Comparison of ENCODE assay signal across 18 mouse cellular contexts in genomic region chr15:28740591-28740990, GRCm38 (mm10).
DNase-seq lines count a peak whose midpoint lies in the region; ATAC-seq and TF ChIP-seq lines count a peak whose summit lies in the region.
"Had no signal": no experiment of that assay in that cellular context is flagged by ENCODE, and none has a peak within 500 bp of the region (broad histone marks: within the 10 kb centered on the region; RNA-seq: fewer than 3 reads in every experiment).

No protein-coding gene starts in this region.

- DNase-seq in forebrain, postnatal 0 days: peak; percentile 57
- DNase-seq in forebrain, embryonic 10.5 days (ENCODE audit: extremely low spot score, low spot score): no peak
- peak; percentile 5 for DNase-seq in layer of hippocampus, adult 9-11 months
- DNase-seq in layer of hippocampus, postnatal 10 days (ENCODE audit: low spot score in 2 of 2): no peak
- DNase-seq in brain, embryonic 14.5 days (ENCODE audit: low read depth): peak; percentile 25
- DNase-seq in limb, embryonic 10.5 days (ENCODE audit: low spot score): no peak
- DNase-seq: adrenal gland, adult 2 months; adrenal gland, postnatal 10 days; adrenal gland, postnatal 25 days; cerebellum, adult 11-12 months; cerebellum, adult 2 months; cerebellum, adult 9-10 months; cerebellum, postnatal 10 days; cerebellum, postnatal 25 days had no signal

- 67% methylated on average over 2 of the region's 2 CpGs for WGBS in forebrain, embryonic 15.5 days
- 91% methylated on average over 2 of the region's 2 CpGs for WGBS in forebrain, embryonic 12.5 days
- WGBS in forebrain, postnatal 0 days: 54% methylated on average over 2 of the region's 2 CpGs
- 91% methylated on average over 2 of the region's 2 CpGs for WGBS in forebrain, embryonic 10.5 days
- 91% methylated on average over 2 of the region's 2 CpGs for WGBS in limb, embryonic 10.5 days

- H3K9me3 ChIP-seq in forebrain, embryonic 15.5 days: no peaks in the 10 kb centered on the region
- H3K9me3 ChIP-seq in forebrain, embryonic 12.5 days: no peaks in the 10 kb centered on the region
- H3K9me3 ChIP-seq in forebrain, postnatal 0 days (ENCODE audit: low read length): no peaks in the 10 kb centered on the region
- H3K9me3 ChIP-seq in forebrain, embryonic 10.5 days: no peaks in the 10 kb centered on the region
- no peaks in the 10 kb centered on the region for H3K9me3 ChIP-seq in limb, embryonic 10.5 days (replicated peaks)
- H3K9me3 ChIP-seq: embryonic facial prominence, embryonic 10.5 days; embryonic facial prominence, embryonic 12.5 days had no signal

- no peaks in the 10 kb centered on the region for H3K27me3 ChIP-seq in forebrain, embryonic 15.5 days
- H3K27me3 ChIP-seq in forebrain, embryonic 12.5 days: no peaks in the 10 kb centered on the region
- H3K27me3 ChIP-seq in forebrain, postnatal 0 days (ENCODE audit: insufficient read depth, low read length): no peaks in the 10 kb centered on the region
- no peaks in the 10 kb centered on the region for H3K27me3 ChIP-seq in forebrain, embryonic 10.5 days (ENCODE audit: poor library complexity, severe bottlenecking)
- no peaks in the 10 kb centered on the region for H3K27me3 ChIP-seq in limb, embryonic 10.5 days (ENCODE audit: low read depth, poor library complexity, severe bottlenecking)
- H3K27me3 ChIP-seq: embryonic facial prominence, embryonic 12.5 days had no signal

- no peak for TF ChIP-seq POLR2A in brain, embryonic 14.5 days (IDR thresholded peaks at IDR 0.05; ENCODE audit: borderline replicate concordance, extremely low read depth, insufficient read depth, insufficient read length, poor library complexity, severe bottlenecking)

- no peak for TF ChIP-seq CTCF in forebrain, postnatal 0 days (IDR thresholded peaks at IDR 0.05; ENCODE audit: low read depth)
- no peak for TF ChIP-seq CTCF in brain, embryonic 14.5 days (IDR thresholded peaks at IDR 0.05; ENCODE audit: borderline replicate concordance, extremely low read depth, insufficient read depth, insufficient read length)

- H3K36me3 ChIP-seq in forebrain, embryonic 15.5 days: no peaks in the 10 kb centered on the region
- no peaks in the 10 kb centered on the region for H3K36me3 ChIP-seq in forebrain, embryonic 12.5 days (replicated peaks)
- no peaks in the 10 kb centered on the region for H3K36me3 ChIP-seq in forebrain, postnatal 0 days (ENCODE audit: insufficient read depth)
- no peaks in the 10 kb centered on the region for H3K36me3 ChIP-seq in forebrain, embryonic 10.5 days (replicated peaks)
- H3K36me3 ChIP-seq in limb, embryonic 10.5 days: no peaks in the 10 kb centered on the region
- H3K36me3 ChIP-seq: embryonic facial prominence, embryonic 10.5 days; embryonic facial prominence, embryonic 12.5 days had no signal

- no peak overlapping the region for H3K27ac ChIP-seq in forebrain, embryonic 15.5 days (replicated peaks)
- H3K27ac ChIP-seq in forebrain, embryonic 12.5 days: no peak overlapping the region
- no peak overlapping the region for H3K27ac ChIP-seq in forebrain, postnatal 0 days (ENCODE audit: low read depth, low read length)
- H3K27ac ChIP-seq in forebrain, embryonic 10.5 days: no peak overlapping the region
- H3K27ac ChIP-seq in limb, embryonic 10.5 days: no peak overlapping the region
- H3K27ac ChIP-seq: embryonic facial prominence, embryonic 10.5 days; embryonic facial prominence, embryonic 12.5 days had no signal

- no peak overlapping the region for H3K4me2 ChIP-seq in forebrain, embryonic 15.5 days (replicated peaks)
- H3K4me2 ChIP-seq in forebrain, embryonic 12.5 days: no peak overlapping the region
- H3K4me2 ChIP-seq in forebrain, postnatal 0 days (ENCODE audit: low read depth): no peak overlapping the region
- H3K4me2 ChIP-seq: embryonic facial prominence, embryonic 12.5 days had no signal

- H3K4me1 ChIP-seq in forebrain, embryonic 15.5 days: no peaks in the 10 kb centered on the region
- H3K4me1 ChIP-seq in forebrain, embryonic 12.5 days: no peaks in the 10 kb centered on the region
- no peaks in the 10 kb centered on the region for H3K4me1 ChIP-seq in forebrain, postnatal 0 days (ENCODE audit: insufficient read depth)
- no peaks in the 10 kb centered on the region for H3K4me1 ChIP-seq in forebrain, embryonic 10.5 days
- H3K4me1 ChIP-seq in limb, embryonic 10.5 days: no peaks in the 10 kb centered on the region
- H3K4me1 ChIP-seq: embryonic facial prominence, embryonic 10.5 days; embryonic facial prominence, embryonic 12.5 days had no signal

- peak; percentile 51; the same call in 1 of the 2 replicates for ATAC-seq in forebrain, embryonic 15.5 days (replicated peaks)
- no peak for ATAC-seq in forebrain, embryonic 12.5 days (ENCODE audit: low FRiP score)
- ATAC-seq in forebrain, postnatal 0 days: peak; percentile 79

- no peak overlapping the region for H3K4me3 ChIP-seq in forebrain, embryonic 15.5 days
- H3K4me3 ChIP-seq in forebrain, embryonic 12.5 days (replicated peaks): no peak overlapping the region
- H3K4me3 ChIP-seq in forebrain, postnatal 0 days (ENCODE audit: low read depth, low read length): no peak overlapping the region
- no peak overlapping the region for H3K4me3 ChIP-seq in forebrain, embryonic 10.5 days
- no peak overlapping the region for H3K4me3 ChIP-seq in limb, embryonic 10.5 days
- H3K4me3 ChIP-seq: embryonic facial prominence, embryonic 10.5 days; embryonic facial prominence, embryonic 12.5 days had no signal

- H3K9ac ChIP-seq in forebrain, embryonic 15.5 days (replicated peaks): no peak overlapping the region
- H3K9ac ChIP-seq in forebrain, embryonic 12.5 days: no peak overlapping the region
- H3K9ac ChIP-seq in forebrain, postnatal 0 days: no peak overlapping the region
- H3K9ac ChIP-seq: embryonic facial prominence, embryonic 12.5 days had no signal

Comparison
In these comparisons a context has a peak if more than half of its experiments do, and no peak if none do; other contexts are left out.
1. DNase-seq: peak in forebrain, postnatal 0 days (single experiment), layer of hippocampus, adult 9-11 months (single experiment) and brain, embryonic 14.5 days (single experiment); none in forebrain, embryonic 10.5 days (single experiment), layer of hippocampus, postnatal 10 days (0 of 2) and limb, embryonic 10.5 days (single experiment).